Mouse (Mus musculus): ENCODE data around the gene Cxcr5. TPM values are rescaled to one million over a fixed set of nuclear protein-coding genes. Genes with fewer than 3 reads are reported as not detected.
A peak's percentile ranks its signal among the peaks of the same experiment; 100 is the strongest.

Cxcr5 gene
- polyA plus RNA-seq, 1 experiment from 2014 or later, result not detected

DNA sequence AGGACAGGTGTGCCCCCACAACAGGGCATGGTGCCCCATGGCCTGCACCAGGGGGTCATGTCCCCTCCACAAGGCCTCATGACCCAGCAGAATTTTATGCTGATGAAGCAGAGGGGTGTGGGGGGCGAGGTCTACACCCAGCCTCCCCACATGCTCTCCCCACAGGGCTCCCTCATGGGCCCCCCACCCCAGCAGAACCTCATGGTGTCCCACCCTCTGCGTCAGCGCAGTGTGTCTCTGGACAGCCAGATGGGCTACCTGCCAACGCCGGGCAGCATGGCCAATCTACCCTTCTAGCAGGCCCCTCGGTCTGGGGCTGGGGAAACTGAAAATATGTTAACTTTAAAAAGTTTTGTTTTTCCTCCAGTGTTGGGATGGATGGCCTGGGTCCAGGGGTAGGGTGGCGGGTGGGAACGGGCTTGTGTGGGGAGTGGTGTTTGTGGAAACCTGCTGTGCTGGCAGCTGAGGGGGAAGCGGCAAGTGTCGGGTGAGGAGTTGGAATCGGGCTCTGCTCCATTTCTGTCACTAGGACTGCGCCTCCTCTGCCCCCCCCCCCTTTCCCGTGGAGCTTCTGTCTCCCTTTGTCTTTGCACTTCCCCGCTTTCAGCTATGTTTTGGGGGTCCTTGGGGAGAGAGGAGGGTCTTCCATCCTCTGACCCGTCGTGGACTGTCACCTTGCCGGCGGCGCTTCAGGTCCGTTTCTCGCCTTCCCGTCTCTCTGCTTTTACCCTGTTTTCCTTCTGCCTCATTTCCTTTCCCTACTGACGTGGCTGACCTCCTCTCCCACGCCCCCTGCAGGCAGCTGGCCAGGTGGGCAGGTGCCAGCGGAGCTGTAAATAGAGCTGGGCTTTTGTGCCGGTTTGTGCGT lies 52.0 kb downstream of the Cxcr5 start:
- H3K27ac ChIP-seq (ENCODE audit: low read length), result 0 out of 2 replicates have a peak overlapping the region, but pooled peaks have one; percentile 33
- H3K4me3 ChIP-seq (replicated peaks; ENCODE audit: low read length), result peak overlapping the region; percentile 26
- 0 out of 2 replicates have a peak overlapping the region, but pooled peaks have one; percentile 19 for H3K9ac ChIP-seq (replicated peaks; ENCODE audit: low read depth, low read length)
- 6% methylated on average over 27 of the region's 27 CpGs for WGBS
- peaks cover 19% of the 10 kb centered on the region for H3K36me3 ChIP-seq (ENCODE audit: control insufficient read depth, insufficient read depth)
- peak overlapping the region; percentile 42 for H3K4me2 ChIP-seq (ENCODE audit: low read length)
- H3K9me3 ChIP-seq (ENCODE audit: control insufficient read depth, low read length), result no peaks in the 10 kb centered on the region
- no peaks in the 10 kb centered on the region for H3K27me3 ChIP-seq (replicated peaks; ENCODE audit: control insufficient read depth, insufficient read depth, low read length)
- H3K4me1 ChIP-seq (replicated peaks; ENCODE audit: control insufficient read depth, insufficient read depth, low read length), result peaks cover 37% of the 10 kb centered on the region
- peak; percentile 36 for ATAC-seq

DNA sequence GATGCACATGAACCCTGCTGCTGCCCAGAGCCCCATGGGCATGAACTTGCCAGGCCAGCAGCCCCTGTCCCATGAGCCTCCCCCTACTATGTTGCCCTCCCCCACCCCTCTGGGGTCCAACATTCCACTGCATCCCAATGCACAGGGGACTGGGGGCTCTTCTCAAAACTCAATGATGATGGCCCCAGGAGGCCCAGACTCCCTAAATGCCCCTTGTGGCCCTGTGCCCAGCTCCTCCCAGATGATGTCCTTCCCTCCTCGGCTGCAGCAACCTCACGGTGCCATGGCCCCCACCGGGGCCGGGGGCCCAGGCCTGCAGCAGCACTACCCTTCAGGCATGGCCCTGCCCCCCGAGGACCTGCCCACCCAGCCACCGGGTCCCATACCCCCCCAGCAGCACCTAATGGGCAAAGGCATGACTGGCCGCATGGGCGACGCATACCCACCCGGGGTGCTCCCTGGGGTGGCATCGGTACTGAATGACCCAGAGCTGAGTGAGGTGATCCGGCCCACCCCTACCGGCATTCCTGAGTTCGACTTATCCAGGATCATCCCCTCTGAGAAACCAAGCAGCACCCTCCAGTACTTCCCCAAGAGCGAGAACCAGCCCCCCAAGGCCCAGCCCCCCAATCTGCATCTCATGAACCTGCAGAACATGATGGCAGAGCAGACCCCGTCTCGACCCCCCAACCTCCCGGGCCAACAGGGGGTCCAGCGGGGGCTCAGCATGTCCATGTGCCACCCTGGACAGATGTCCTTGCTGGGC lies 52.8 kb downstream of the Cxcr5 start:
- H3K27ac ChIP-seq (ENCODE audit: low read length), result no peak overlapping the region
- H3K9me3 ChIP-seq (ENCODE audit: control insufficient read depth, low read length), result no peaks in the 10 kb centered on the region
- H3K36me3 ChIP-seq (ENCODE audit: control insufficient read depth, insufficient read depth), result peaks cover 19% of the 10 kb centered on the region
- H3K9ac ChIP-seq (replicated peaks; ENCODE audit: low read depth, low read length), result no peak overlapping the region
- H3K4me3 ChIP-seq (replicated peaks; ENCODE audit: low read length), result no peak overlapping the region
- 75% methylated on average over 19 of the region's 19 CpGs for WGBS
- no peaks in the 10 kb centered on the region for H3K27me3 ChIP-seq (replicated peaks; ENCODE audit: control insufficient read depth, insufficient read depth, low read length)
- peak overlapping the region; percentile 42; the same call in 1 of the 2 replicates for H3K4me2 ChIP-seq (ENCODE audit: low read length)
- ATAC-seq, result no peak
- peaks cover 38% of the 10 kb centered on the region for H3K4me1 ChIP-seq (replicated peaks; ENCODE audit: control insufficient read depth, insufficient read depth, low read length)

GRCm38 (mm10) chr9:44508124-44508619 lies 53.5 kb downstream of the Cxcr5 start:
- Histone ChIP-seq H3K9me3 (ENCODE audit: control insufficient read depth, low read length) (no peaks in the 10 kb centered on the region), H3K27ac (ENCODE audit: low read length) (no peak overlapping the region), H3K27me3 (replicated peaks; ENCODE audit: control insufficient read depth, insufficient read depth, low read length) (no peaks in the 10 kb centered on the region), H3K36me3 (ENCODE audit: control insufficient read depth, insufficient read depth) (peaks cover 19% of the 10 kb centered on the region), H3K4me2 (ENCODE audit: low read length) (no peak overlapping the region), H3K9ac (replicated peaks; ENCODE audit: low read depth, low read length) (no peak overlapping the region), H3K4me3 (replicated peaks; ENCODE audit: low read length) (no peak overlapping the region), H3K4me1 (replicated peaks; ENCODE audit: control insufficient read depth, insufficient read depth, low read length) (peaks cover 38% of the 10 kb centered on the region)
- whole genome bisulfite sequencing, result 86% methylated on average over 18 of the region's 18 CpGs
- ATAC-seq, result no peak

GRCm38 (mm10) chr9:44507345-44507744 lies 54.3 kb downstream of the Cxcr5 start:
- H3K36me3 ChIP-seq (ENCODE audit: control insufficient read depth, insufficient read depth), result peaks cover 19% of the 10 kb centered on the region
- H3K4me3 ChIP-seq (replicated peaks; ENCODE audit: low read length), result no peak overlapping the region
- no peak for ATAC-seq
- no peak overlapping the region for H3K4me2 ChIP-seq (ENCODE audit: low read length)
- H3K9me3 ChIP-seq (ENCODE audit: control insufficient read depth, low read length), result no peaks in the 10 kb centered on the region
- H3K27ac ChIP-seq (ENCODE audit: low read length), result no peak overlapping the region
- WGBS, result 93% methylated on average over 6 of the region's 6 CpGs
- H3K4me1 ChIP-seq (replicated peaks; ENCODE audit: control insufficient read depth, insufficient read depth, low read length), result peaks cover 38% of the 10 kb centered on the region
- H3K9ac ChIP-seq (replicated peaks; ENCODE audit: low read depth, low read length), result no peak overlapping the region
- H3K27me3 ChIP-seq (replicated peaks; ENCODE audit: control insufficient read depth, insufficient read depth, low read length), result no peaks in the 10 kb centered on the region

DNA sequence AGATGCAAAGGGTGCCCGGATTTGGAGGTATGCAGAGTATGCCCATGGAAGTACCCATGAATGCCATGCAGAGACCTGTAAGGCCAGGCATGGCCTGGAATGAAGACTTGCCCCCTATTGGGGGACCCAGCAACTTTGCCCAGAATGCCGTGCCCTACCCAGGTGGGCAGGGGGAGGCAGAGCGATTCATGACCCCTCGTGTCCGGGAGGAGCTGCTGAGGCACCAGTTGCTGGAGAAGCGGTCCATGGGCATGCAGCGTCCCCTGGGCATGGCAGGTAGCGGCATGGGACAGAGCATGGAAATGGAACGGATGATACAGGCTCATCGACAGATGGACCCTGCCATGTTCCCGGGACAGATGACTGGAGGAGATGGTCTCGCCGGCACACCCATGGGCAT lies 55.1 kb downstream of the Cxcr5 start:
- Histone ChIP-seq H3K36me3 (ENCODE audit: control insufficient read depth, insufficient read depth) (peaks cover 19% of the 10 kb centered on the region), H3K4me2 (ENCODE audit: low read length) (no peak overlapping the region), H3K27ac (ENCODE audit: low read length) (no peak overlapping the region), H3K27me3 (replicated peaks; ENCODE audit: control insufficient read depth, insufficient read depth, low read length) (no peaks in the 10 kb centered on the region), H3K9me3 (ENCODE audit: control insufficient read depth, low read length) (no peaks in the 10 kb centered on the region), H3K4me3 (replicated peaks; ENCODE audit: low read length) (no peak overlapping the region), H3K9ac (replicated peaks; ENCODE audit: low read depth, low read length) (no peak overlapping the region), H3K4me1 (replicated peaks; ENCODE audit: control insufficient read depth, insufficient read depth, low read length) (peaks cover 42% of the 10 kb centered on the region)
- WGBS, result 92% methylated on average over 13 of the region's 13 CpGs
- no peak for ATAC-seq

DNA sequence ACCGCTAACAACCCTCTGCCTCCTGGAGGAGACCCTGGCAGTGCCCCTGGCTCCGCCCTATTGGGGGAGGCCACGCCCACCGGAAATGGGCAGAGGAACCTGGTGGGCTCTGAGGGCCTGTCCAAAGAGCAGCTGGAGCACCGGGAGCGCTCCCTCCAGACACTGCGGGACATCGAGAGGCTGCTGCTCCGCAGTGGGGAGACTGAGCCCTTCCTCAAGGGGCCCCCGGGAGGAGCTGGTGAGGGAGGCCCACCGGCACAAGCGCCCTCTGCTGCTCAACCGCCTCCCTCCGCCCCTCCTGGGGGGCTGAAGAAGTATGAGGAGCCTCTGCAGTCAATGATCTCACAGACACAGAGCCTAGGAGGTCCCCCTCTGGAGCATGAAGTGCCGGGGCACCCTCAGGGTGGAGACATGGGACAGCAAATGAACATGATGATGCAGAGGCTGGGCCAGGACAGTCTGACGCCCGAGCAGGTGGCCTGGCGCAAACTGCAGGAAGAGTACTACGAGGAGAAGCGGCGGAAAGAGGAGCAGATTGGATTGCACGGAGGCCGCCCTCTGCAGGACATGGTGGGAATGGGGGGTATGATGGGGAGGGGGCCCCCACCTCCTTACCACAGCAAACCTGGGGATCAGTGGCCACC lies 55.7 kb downstream of the Cxcr5 start:
- no peak overlapping the region for H3K27ac ChIP-seq (ENCODE audit: low read length)
- H3K9ac ChIP-seq (replicated peaks; ENCODE audit: low read depth, low read length), result no peak overlapping the region
- whole genome bisulfite sequencing, result 52% methylated on average over 23 of the region's 23 CpGs
- no peak overlapping the region for H3K4me2 ChIP-seq (ENCODE audit: low read length)
- H3K9me3 ChIP-seq (ENCODE audit: control insufficient read depth, low read length), result no peaks in the 10 kb centered on the region
- no peaks in the 10 kb centered on the region for H3K27me3 ChIP-seq (replicated peaks; ENCODE audit: control insufficient read depth, insufficient read depth, low read length)
- no peak for ATAC-seq
- peaks cover 22% of the 10 kb centered on the region for H3K36me3 ChIP-seq (ENCODE audit: control insufficient read depth, insufficient read depth)
- H3K4me1 ChIP-seq (replicated peaks; ENCODE audit: control insufficient read depth, insufficient read depth, low read length), result peaks cover 45% of the 10 kb centered on the region
- H3K4me3 ChIP-seq (replicated peaks; ENCODE audit: low read length), result no peak overlapping the region

- Histone ChIP-seq H3K4me1 (replicated peaks; ENCODE audit: control insufficient read depth, insufficient read depth, low read length) (peaks cover 43% of the 10 kb centered on the region), H3K27ac (ENCODE audit: low read length) (no peak overlapping the region), H3K4me3 (replicated peaks; ENCODE audit: low read length) (no peak overlapping the region), H3K27me3 (replicated peaks; ENCODE audit: control insufficient read depth, insufficient read depth, low read length) (no peaks in the 10 kb centered on the region), H3K9ac (replicated peaks; ENCODE audit: low read depth, low read length) (no peak overlapping the region), H3K9me3 (ENCODE audit: control insufficient read depth, low read length) (no peaks in the 10 kb centered on the region), H3K4me2 (ENCODE audit: low read length) (no peak overlapping the region), H3K36me3 (ENCODE audit: control insufficient read depth, insufficient read depth) (peaks cover 22% of the 10 kb centered on the region)
- no peak for ATAC-seq
- WGBS, result 66% methylated on average over 19 of the region's 20 CpGs
Measured at GRCm38 (mm10) chr9:44504893-44505823, 56.5 kb downstream of the Cxcr5 start.

GRCm38 (mm10) chr9:44502006-44502405 lies 59.7 kb downstream of the Cxcr5 start:
- no peak for ATAC-seq
- no peak overlapping the region for H3K4me2 ChIP-seq (ENCODE audit: low read length)

More at GRCm38 (mm10) chr9:44502006-44502405, 59.7 kb downstream of the Cxcr5 start:
- Histone ChIP-seq H3K27ac (ENCODE audit: low read length) (no peak overlapping the region), H3K9ac (replicated peaks; ENCODE audit: low read depth, low read length) (no peak overlapping the region), H3K27me3 (replicated peaks; ENCODE audit: control insufficient read depth, insufficient read depth, low read length) (no peaks in the 10 kb centered on the region), H3K4me1 (replicated peaks; ENCODE audit: control insufficient read depth, insufficient read depth, low read length) (peaks cover 59% of the 10 kb centered on the region), H3K9me3 (ENCODE audit: control insufficient read depth, low read length) (no peaks in the 10 kb centered on the region), H3K4me3 (replicated peaks; ENCODE audit: low read length) (no peak overlapping the region), H3K36me3 (ENCODE audit: control insufficient read depth, insufficient read depth) (peaks cover 18% of the 10 kb centered on the region)
- 0% methylated on average over 4 of the region's 4 CpGs for WGBS

All from forebrain, embryonic 16.5 days (tissue).